Mouse (Mus musculus) adrenal gland (tissue): Measurements from ENCODE around the gene Ppp3cb.
"Not testable (repeated sequence)": the region's sequence is repeated elsewhere in the genome, so short reads cannot be mapped to it uniquely, and the experiment has no call there.

Experiments used
- intact Hi-C: fragments of 180-260 bp; cut with DNase I; formaldehyde crosslinking; loops from one replicate; pipeline ENCODE4 v1.15.1; 2025
- long read RNA-seq, 2 experiments: library from polyadenylated mRNA; unstranded; transcript quantifications; one replicate each; pipeline ENCODE4 v2.0.0; 2020; ENCODE audit warnings: borderline replicate concordance in 1 of 2; ENCODE audit not compliant: insufficient replicate concordance in 1 of 2

Gene Ppp3cb
- long read RNA-seq, experiment 1, partial matches to known transcripts, result 3 of 8 reads
- long read RNA-seq, experiment 1, other reads (novel, unspliced or antisense), result 5 of 8 reads
- long read RNA-seq, experiment 2, partial matches to known transcripts, result 1 of 8 reads
- long read RNA-seq, experiment 2, other reads (novel, unspliced or antisense), result 7 of 8 reads

- intact Hi-C loops, result no loop called here
Measured at GRCm38 (mm10) chr14:20546415-20546814, at the start of gene Ppp3cb. Gene Ppp3cb (minus strand): TSS chr14:20546573.

GRCm38 (mm10) chr14:20595781-20596180, 49.4 kb upstream of the Ppp3cb start:
- intact Hi-C loops, result no loop called here

- intact Hi-C loops, result no loop called here
Measured at GRCm38 (mm10) chr14:20587458-20587857, 41.1 kb upstream of the Ppp3cb start.

GRCm38 (mm10) chr14:20578822-20579407, 32.5 kb upstream of the Ppp3cb start:
- intact Hi-C loops, result no loop called here

- intact Hi-C loops, result loop anchor here (1.0 kb wide), 1 partner anchor 85 kb away; no protein-coding TSS in a partner anchor
Measured at GRCm38 (mm10) chr14:20576179-20576578, 29.8 kb upstream of the Ppp3cb start.

- intact Hi-C loops, result not testable (repeated sequence)
Measured at GRCm38 (mm10) chr14:20573196-20573595, 26.8 kb upstream of the Ppp3cb start.

- intact Hi-C loops, result no loop called here
Measured at GRCm38 (mm10) chr14:20565256-20566021, 19.1 kb upstream of the Ppp3cb start.

- intact Hi-C loops, result no loop called here
Measured at GRCm38 (mm10) chr14:20564692-20565091, 18.3 kb upstream of the Ppp3cb start.

GRCm38 (mm10) chr14:20561897-20562296, 15.5 kb upstream of the Ppp3cb start:
- intact Hi-C loops, result no loop called here

GRCm38 (mm10) chr14:20550136-20550535, 3.8 kb upstream of the Ppp3cb start:
- intact Hi-C loops, result no loop called here

GRCm38 (mm10) chr14:20545529-20546331, 643 bp downstream of the Ppp3cb start:
- intact Hi-C loops, result no loop called here

- intact Hi-C loops, result no loop called here
Measured at GRCm38 (mm10) chr14:20544467-20545411, 1.6 kb downstream of the Ppp3cb start.

- intact Hi-C loops, result no loop called here
Measured at GRCm38 (mm10) chr14:20529643-20530042, 16.7 kb downstream of the Ppp3cb start.

GRCm38 (mm10) chr14:20520179-20520578, 26.2 kb downstream of the Ppp3cb start:
- intact Hi-C loops, result no loop called here

- intact Hi-C loops, result no loop called here
Measured at GRCm38 (mm10) chr14:20508424-20508823, 37.9 kb downstream of the Ppp3cb start.

- intact Hi-C loops, result loop anchor here (5.0 kb wide), 1 partner anchor 36 kb away; no protein-coding TSS in a partner anchor
Measured at GRCm38 (mm10) chr14:20502966-20503365, 43.4 kb downstream of the Ppp3cb start.

GRCm38 (mm10) chr14:20499982-20500381, 46.4 kb downstream of the Ppp3cb start:
- intact Hi-C loops, result loop anchor here (5.0 kb wide), 1 partner anchor 33 kb away; no protein-coding TSS in a partner anchor

- intact Hi-C loops, result no loop called here
Measured at GRCm38 (mm10) chr14:20496603-20497002, 49.8 kb downstream of the Ppp3cb start, which contains the start of gene Mss51. Gene Mss51 (minus strand): TSS chr14:20496901.

- intact Hi-C loops, result no loop called here
Measured at GRCm38 (mm10) chr14:20486031-20486430, 60.3 kb downstream of the Ppp3cb start.

GRCm38 (mm10) chr14:20482051-20482751, 64.2 kb downstream of the Ppp3cb start:
- intact Hi-C loops, result no loop called here
